Mouse (Mus musculus) myocyte (in vitro differentiated cells): Measurements from ENCODE around the gene Snap23. TPM values are rescaled to one million over a fixed set of nuclear protein-coding genes. Genes with fewer than 3 reads are reported as not detected.

Experiments
- H3K27me3 ChIP-seq: one replicate; pipeline ENCODE4 v1.6.1; 2011; ENCODE audit not compliant: control insufficient read depth, insufficient read depth, insufficient read length
- H3K36me3 ChIP-seq: one replicate; pipeline ENCODE4 v1.6.1; 2011; ENCODE audit not compliant: control insufficient read depth, insufficient read depth
- H3K4me2 ChIP-seq: one replicate; pipeline ENCODE4 v1.6.1; 2011; ENCODE audit warnings: low read depth, control low read depth
- H3K4me3 ChIP-seq: one replicate; pipeline ENCODE4 v1.5.1; 2011; ENCODE audit warnings: mild to moderate bottlenecking, control low read depth, moderate library complexity
- H3K79me2 ChIP-seq: one replicate; pipeline ENCODE4 v1.6.1; 2011; ENCODE audit not compliant: control insufficient read depth, insufficient read depth
- H3ac ChIP-seq: one replicate; pipeline ENCODE4 v1.6.1; 2011; ENCODE audit not compliant: control insufficient read depth, insufficient read length
- CEBPB ChIP-seq: IDR thresholded peaks from 2 replicates; pipeline ENCODE4 v1.6.1; 2011; ENCODE audit warnings: mild to moderate bottlenecking, moderate library complexity; ENCODE audit not compliant: poor library complexity, insufficient read depth, severe bottlenecking
- E2F4 ChIP-seq: IDR thresholded peaks from one replicate; pipeline ENCODE4 v1.6.1; 2011; ENCODE audit warnings: mild to moderate bottlenecking, control low read depth, moderate library complexity; ENCODE audit not compliant: insufficient read depth
- MAX ChIP-seq: IDR thresholded peaks from one replicate; pipeline ENCODE4 v1.6.1; 2011; ENCODE audit warnings: low read depth, mild to moderate bottlenecking, control low read depth
- MYOD1 ChIP-seq, 3 experiments: IDR thresholded peaks; one replicate each; pipeline ENCODE4 v1.6.1; 2011; ENCODE audit warnings: control low read depth in 2 of 3, low read depth in 2 of 3, mild to moderate bottlenecking in 2 of 3, moderate library complexity in 1 of 3; ENCODE audit not compliant: insufficient read length in 2 of 3, control insufficient read depth in 1 of 3
- MYOG ChIP-seq, 3 experiments: IDR thresholded peaks; one replicate each; pipeline ENCODE4 v1.6.1; 2011; ENCODE audit warnings: control low read depth in 2 of 3, low read depth in 2 of 3, mild to moderate bottlenecking in 2 of 3; ENCODE audit not compliant: insufficient read length in 2 of 3, control insufficient read depth in 1 of 3, insufficient read depth in 1 of 3
- POLR2A ChIP-seq: IDR thresholded peaks from one replicate; pipeline ENCODE4 v1.6.1; 2011; ENCODE audit warnings: low read depth, mild to moderate bottlenecking, control low read depth, moderate library complexity; ENCODE audit not compliant: insufficient read length
- POLR2AphosphoS2 ChIP-seq: IDR thresholded peaks from one replicate; pipeline ENCODE4 v1.6.1; 2011; ENCODE audit warnings: low read depth, control low read depth; ENCODE audit not compliant: insufficient read length
- REST ChIP-seq: IDR thresholded peaks from one replicate; pipeline ENCODE4 v1.6.1; 2011; ENCODE audit warnings: mild to moderate bottlenecking, control low read depth, moderate library complexity; ENCODE audit not compliant: insufficient read depth, insufficient read length
- SRF ChIP-seq: IDR thresholded peaks from one replicate; pipeline ENCODE4 v1.6.1; 2011; ENCODE audit warnings: low read depth; ENCODE audit not compliant: control insufficient read depth, insufficient read length
- TCF12 ChIP-seq: IDR thresholded peaks from one replicate; pipeline ENCODE4 v1.6.1; 2011; ENCODE audit warnings: mild to moderate bottlenecking, control low read depth; ENCODE audit not compliant: poor library complexity, insufficient read depth, severe bottlenecking
- TCF3 ChIP-seq: IDR thresholded peaks from one replicate; pipeline ENCODE4 v1.6.1; 2011; ENCODE audit warnings: low read depth, control low read depth; ENCODE audit not compliant: insufficient read length
- USF1 ChIP-seq: IDR thresholded peaks from one replicate; pipeline ENCODE4 v1.6.1; 2011; ENCODE audit warnings: low read depth, mild to moderate bottlenecking, control low read depth, moderate library complexity
- polyA plus RNA-seq: library from polyadenylated mRNA; unstranded; fragments of >200 nt; fragmentation: generic; extraction: Trizol; gene quantifications from one replicate; pipeline ENCODE4 v1.2.1, GENCODE M21; 2012; ENCODE audit warnings: missing spikeins

Gene Snap23
- polyA plus RNA-seq, 1 experiment, result 15.3 TPM

- TF ChIP-seq MYOD1 (IDR thresholded peaks at IDR 0.05; ENCODE audit: control insufficient read depth in 1 of 3, insufficient read length in 2 of 3, low read depth in 2 of 3) (no peak), SRF (no peak), TCF3 (no peak), POLR2A (no peak), CEBPB (no peak), MYOG (IDR thresholded peaks at IDR 0.05; ENCODE audit: control insufficient read depth in 1 of 3, insufficient read depth in 1 of 3, insufficient read length in 2 of 3, low read depth in 2 of 3) (no peak), POLR2AphosphoS2 (no peak), MAX (no peak), E2F4 (no peak), TCF12 (no peak), USF1 (no peak), REST (no peak)
- Histone ChIP-seq H3K27me3 (no peaks in the 10 kb centered on the region), H3K4me2 (no peak overlapping the region), H3K36me3 (peaks cover 57% of the 10 kb centered on the region), H3K4me3 (no peak overlapping the region), H3K79me2 (peaks cover 19% of the 10 kb centered on the region), H3ac (no peak overlapping the region)
Measured at GRCm38 (mm10) chr2:120531223-120531622, 36.2 kb upstream of the Snap23 start.

DNA sequence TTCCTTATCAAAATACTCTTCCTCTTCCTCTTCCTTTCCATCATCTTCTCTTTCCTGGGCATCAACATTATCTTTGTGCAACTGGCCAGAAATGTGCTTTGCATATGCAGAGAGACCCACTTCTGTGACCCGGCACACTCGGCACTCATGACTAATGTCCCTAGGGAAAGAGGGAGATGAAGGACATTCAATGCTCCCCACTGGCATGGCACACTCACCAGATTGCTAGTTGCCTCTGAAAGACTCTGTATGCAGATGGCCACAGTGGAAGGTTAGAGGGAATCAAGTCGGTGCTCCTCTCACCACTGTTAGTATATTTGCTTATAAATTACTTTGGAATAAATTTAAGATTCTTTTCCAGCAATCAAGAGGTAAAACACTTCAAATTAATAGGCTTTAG, 28.1 kb upstream of the Snap23 start:
- Histone ChIP-seq H3K4me3 (peak overlapping the region; percentile 22), H3K36me3 (peaks cover 11% of the 10 kb centered on the region), H3K27me3 (no peaks in the 10 kb centered on the region), H3K79me2 (peaks cover 14% of the 10 kb centered on the region), H3K4me2 (peak overlapping the region; percentile 61), H3ac (no peak overlapping the region)
- TF ChIP-seq CEBPB (no peak), TCF3 (no peak), POLR2A (no peak), MYOD1 (IDR thresholded peaks at IDR 0.05; ENCODE audit: control insufficient read depth in 1 of 3, insufficient read length in 2 of 3, low read depth in 2 of 3) (no peak), MAX (no peak), POLR2AphosphoS2 (no peak), MYOG (IDR thresholded peaks at IDR 0.05; ENCODE audit: control insufficient read depth in 1 of 3, insufficient read depth in 1 of 3, insufficient read length in 2 of 3, low read depth in 2 of 3) (no peak), USF1 (no peak), E2F4 (no peak), SRF (no peak), TCF12 (no peak), REST (no peak)

GRCm38 (mm10) chr2:120539778-120540208, 27.7 kb upstream of the Snap23 start:
- TF ChIP-seq MYOD1 (IDR thresholded peaks at IDR 0.05; ENCODE audit: control insufficient read depth in 1 of 3, insufficient read length in 2 of 3, low read depth in 2 of 3) (peak; percentile 37 to 70 (median 41)), MAX (no peak), TCF3 (no peak), CEBPB (no peak), USF1 (no peak), MYOG (IDR thresholded peaks at IDR 0.05; ENCODE audit: control insufficient read depth in 1 of 3, insufficient read depth in 1 of 3, insufficient read length in 2 of 3, low read depth in 2 of 3) (peak; percentile 39 to 83 (median 80)), E2F4 (no peak), POLR2A (peak; percentile 78), SRF (no peak), POLR2AphosphoS2 (peak; percentile 55), TCF12 (peak; percentile 25)
- H3K79me2 ChIP-seq, result peaks cover 15% of the 10 kb centered on the region
- H3K4me2 ChIP-seq, result peak overlapping the region; percentile 61
- H3K4me3 ChIP-seq, result peak overlapping the region; percentile 22
- no peak overlapping the region for H3ac ChIP-seq
- no peaks in the 10 kb centered on the region for H3K27me3 ChIP-seq
- H3K36me3 ChIP-seq, result peaks cover 6% of the 10 kb centered on the region

- Histone ChIP-seq H3K36me3 (peaks cover 16% of the 10 kb centered on the region), H3K27me3 (no peaks in the 10 kb centered on the region), H3K4me2 (no peak overlapping the region), H3K79me2 (peaks cover 4% of the 10 kb centered on the region), H3K4me3 (no peak overlapping the region), H3ac (no peak overlapping the region)
- TF ChIP-seq TCF3, result no peak
- TF ChIP-seq REST, result no peak
- no peak for TF ChIP-seq TCF12
- no peak for TF ChIP-seq POLR2AphosphoS2
- no peak for TF ChIP-seq POLR2A
- TF ChIP-seq SRF, result no peak
- no peak for TF ChIP-seq USF1
- TF ChIP-seq MAX, result no peak
- TF ChIP-seq CEBPB, result no peak
- TF ChIP-seq MYOD1 (IDR thresholded peaks at IDR 0.05; ENCODE audit: control insufficient read depth in 1 of 3, insufficient read length in 2 of 3, low read depth in 2 of 3), result no peak
- no peak for TF ChIP-seq MYOG (IDR thresholded peaks at IDR 0.05; ENCODE audit: control insufficient read depth in 1 of 3, insufficient read depth in 1 of 3, insufficient read length in 2 of 3, low read depth in 2 of 3)
- TF ChIP-seq E2F4, result no peak
Measured at GRCm38 (mm10) chr2:120544732-120545131, 22.7 kb upstream of the Snap23 start.
